Mouse (Mus musculus): Measurements from ENCODE around the gene Evi2. TPM values are rescaled to one million over a fixed set of nuclear protein-coding genes. Genes with fewer than 3 reads are reported as not detected.

Evi2 gene
- polyA plus RNA-seq, 1 experiment, result 0.02 TPM

DNA sequence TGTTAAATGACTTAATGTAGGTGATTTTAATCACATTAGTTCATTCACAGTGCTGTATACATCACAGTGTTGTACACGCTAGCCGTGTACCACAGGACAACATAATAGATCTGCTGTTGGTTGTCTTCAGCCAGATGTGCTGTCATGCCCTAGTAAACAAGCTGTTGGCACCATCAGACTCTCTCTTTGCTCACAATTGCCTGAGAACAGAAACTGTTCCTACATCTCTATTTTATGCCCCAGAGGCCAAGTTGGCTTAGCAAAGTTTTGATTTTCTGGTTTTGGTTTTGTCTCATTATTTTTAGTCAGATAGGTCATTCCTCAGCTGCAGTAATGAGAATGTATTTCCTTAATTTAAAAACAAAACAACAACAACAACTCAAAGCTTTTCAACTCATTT is 653 bp downstream of the Evi2 start:
- no peak for TF ChIP-seq GATA1 (IDR thresholded peaks at IDR 0.05; ENCODE audit: low read length)

DNA sequence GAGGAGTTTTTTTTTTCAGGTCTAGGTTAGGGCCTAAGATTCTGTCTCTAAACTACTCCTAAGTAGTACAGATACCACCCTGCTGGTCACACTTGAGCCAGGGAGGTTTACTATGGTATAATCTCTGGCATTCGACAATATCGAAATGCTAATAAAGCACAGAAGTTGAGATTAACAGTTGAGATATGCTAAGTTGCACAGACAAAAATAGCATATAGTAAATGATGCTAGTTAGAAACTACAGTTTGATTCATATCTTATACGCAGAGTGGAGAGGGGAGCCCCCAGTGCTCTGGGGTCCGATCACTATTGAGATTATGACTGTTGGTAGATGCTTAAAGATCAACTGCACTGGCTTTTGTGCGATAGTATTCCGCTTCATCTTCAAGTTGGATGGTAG is 1.2 kb downstream of the Evi2 start:
- TF ChIP-seq GATA1 (IDR thresholded peaks at IDR 0.05; ENCODE audit: low read length), result no peak

GRCm38 (mm10) chr11:79528601-79529000 is 1.8 kb downstream of the Evi2 start:
- TF ChIP-seq GATA1 (IDR thresholded peaks at IDR 0.05; ENCODE audit: low read length), result no peak

- TF ChIP-seq GATA1 (IDR thresholded peaks at IDR 0.05; ENCODE audit: low read length), result no peak
Observed at GRCm38 (mm10) chr11:79527739-79528384, 2.5 kb downstream of the Evi2 start.

DNA sequence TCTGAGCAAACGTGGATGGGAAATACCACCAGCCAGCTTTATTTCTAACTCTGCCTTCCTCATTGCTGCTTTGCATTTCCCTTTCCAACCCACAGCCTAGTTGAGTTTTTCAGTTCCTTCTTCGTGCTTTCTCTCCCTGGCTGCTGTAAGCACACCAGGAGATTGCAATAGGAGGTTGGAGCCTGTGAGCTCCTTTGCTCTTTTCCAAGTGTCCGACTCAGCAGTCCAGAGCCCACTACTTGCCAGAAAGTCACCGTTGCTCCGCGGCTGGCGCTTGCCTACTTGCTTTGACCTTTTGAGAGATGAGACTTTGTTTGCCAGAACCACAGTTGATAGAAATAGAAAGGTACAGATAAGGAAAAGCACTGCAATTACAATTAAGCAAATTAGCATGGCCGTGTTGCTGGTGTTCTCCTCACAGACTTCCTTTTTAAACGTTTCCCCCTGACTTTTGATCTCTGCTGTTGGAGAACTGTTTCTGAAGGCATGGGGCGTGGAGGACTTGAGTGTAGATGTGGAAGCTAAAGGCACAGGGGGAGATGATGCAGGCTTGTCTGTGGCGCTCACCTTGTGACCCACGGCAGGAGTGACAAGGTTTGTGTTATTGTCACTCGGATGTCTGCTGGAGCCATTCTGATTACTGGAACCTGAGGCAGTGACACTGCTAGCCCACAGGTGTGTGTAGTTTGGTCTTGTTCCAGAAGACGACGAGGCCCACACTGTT is 3.2 kb downstream of the Evi2 start:
- TF ChIP-seq GATA1 (IDR thresholded peaks at IDR 0.05; ENCODE audit: low read length), result no peak

GRCm38 (mm10) chr11:79526549-79526948 is 3.8 kb downstream of the Evi2 start:
- TF ChIP-seq GATA1 (IDR thresholded peaks at IDR 0.05; ENCODE audit: low read length), result no peak

DNA sequence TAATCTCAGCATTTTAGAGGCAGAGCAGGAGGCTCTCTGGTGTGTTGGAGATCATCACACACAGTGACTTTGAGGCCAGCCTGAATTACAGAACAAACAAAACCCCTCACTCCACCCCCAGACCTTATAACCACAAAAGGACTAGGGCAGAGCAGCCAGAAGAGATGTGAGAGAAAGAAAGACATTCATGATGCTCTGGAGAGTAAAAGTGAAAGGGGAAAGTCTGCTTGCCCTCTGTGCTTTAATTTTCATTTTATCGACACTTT is 6.1 kb downstream of the Evi2 start:
- no peak for TF ChIP-seq GATA1 (IDR thresholded peaks at IDR 0.05; ENCODE audit: low read length)

GRCm38 (mm10) chr11:79523560-79524309 is 6.7 kb downstream of the Evi2 start, which contains the start of gene Evi2b:
TSS of gene Evi2b (minus strand) at chr11:79523762.
- no peak for TF ChIP-seq GATA1 (IDR thresholded peaks at IDR 0.05; ENCODE audit: low read length)

- TF ChIP-seq GATA1 (IDR thresholded peaks at IDR 0.05; ENCODE audit: low read length), result no peak
Observed at GRCm38 (mm10) chr11:79522944-79523343, 7.4 kb downstream of the Evi2 start.

GRCm38 (mm10) chr11:79521930-79522329 is 8.5 kb downstream of the Evi2 start:
- TF ChIP-seq GATA1 (IDR thresholded peaks at IDR 0.05; ENCODE audit: low read length), result no peak

GRCm38 (mm10) chr11:79520772-79521171 is 9.6 kb downstream of the Evi2 start:
- TF ChIP-seq GATA1 (IDR thresholded peaks at IDR 0.05; ENCODE audit: low read length), result no peak

GRCm38 (mm10) chr11:79519878-79520291 is 10.5 kb downstream of the Evi2 start:
- no peak for TF ChIP-seq GATA1 (IDR thresholded peaks at IDR 0.05; ENCODE audit: low read length)

GRCm38 (mm10) chr11:79519299-79519698 is 11.1 kb downstream of the Evi2 start:
- no peak for TF ChIP-seq GATA1 (IDR thresholded peaks at IDR 0.05; ENCODE audit: low read length)

- TF ChIP-seq GATA1 (IDR thresholded peaks at IDR 0.05; ENCODE audit: low read length), result no peak
Observed at GRCm38 (mm10) chr11:79515798-79516197, 14.6 kb downstream of the Evi2 start.

DNA sequence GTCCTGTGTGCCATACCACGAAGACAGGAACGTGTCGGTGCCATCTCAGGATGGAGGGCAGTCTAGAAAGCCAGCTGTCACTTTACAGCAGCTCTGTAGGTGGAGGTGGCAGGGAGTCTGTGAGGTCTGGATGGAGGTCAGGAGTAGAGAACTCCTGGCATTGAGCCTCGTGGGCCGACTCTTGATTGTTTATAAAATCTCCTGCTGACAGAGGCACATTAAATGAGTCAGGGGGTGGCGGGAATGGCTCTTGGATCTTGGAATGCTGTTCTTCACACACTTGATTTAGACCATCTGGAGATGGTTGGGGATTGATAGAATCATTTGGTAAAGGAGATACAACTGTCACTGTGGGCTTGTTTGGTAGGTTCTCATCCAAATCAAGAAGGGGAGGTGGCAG is 15.1 kb downstream of the Evi2 start:
- no peak for TF ChIP-seq GATA1 (IDR thresholded peaks at IDR 0.05; ENCODE audit: low read length)

DNA sequence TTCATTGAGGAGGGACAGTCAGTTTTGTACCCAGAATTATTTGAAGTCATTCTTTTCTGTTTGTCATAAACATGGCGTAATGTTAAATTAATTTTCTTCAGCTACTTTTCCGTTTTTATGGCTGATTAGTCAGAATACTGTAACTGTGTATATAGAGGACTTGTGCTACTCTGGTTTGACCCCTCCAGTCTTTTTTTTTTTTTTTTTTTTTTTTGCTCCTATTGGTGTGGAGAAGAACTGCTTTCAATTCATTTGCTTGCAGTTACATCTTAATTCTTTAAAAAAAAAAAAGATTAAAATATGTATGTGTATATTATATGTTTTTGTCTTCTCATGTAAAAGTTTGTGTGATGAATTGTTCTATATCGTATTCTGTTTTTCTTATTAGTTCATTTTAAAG is 18.4 kb downstream of the Evi2 start:
- TF ChIP-seq GATA1 (IDR thresholded peaks at IDR 0.05; ENCODE audit: low read length), result no peak

- TF ChIP-seq GATA1 (IDR thresholded peaks at IDR 0.05; ENCODE audit: low read length), result no peak
Observed at GRCm38 (mm10) chr11:79504506-79504905, 25.9 kb downstream of the Evi2 start.

Data from G1E-ER4 (cell line).